Mouse (Mus musculus) heart, embryonic 16.5 days (tissue): Measurements from ENCODE around the gene Foxn1. TPM values are rescaled to one million over a fixed set of nuclear protein-coding genes. Genes with fewer than 3 reads are reported as not detected.

Experiments used
- ATAC-seq: fragments of 200-750 bp; cut with Nextera tagmentation; replicated peaks from 2 replicates; pipeline ENCODE4 v1.8.0; 2017; ENCODE audit warnings: moderate number of reproducible peaks; ENCODE audit not compliant: insufficient read depth, low FRiP score; ENCODE audit errors: extremely low read depth
- H3K27ac ChIP-seq: fragments of 300-500 bp; sonication (generic); 2 replicates; pipeline ENCODE4 v1.5.1; 2014; ENCODE audit warnings: mild to moderate bottlenecking, low read length, control low read depth, moderate library complexity
- H3K27me3 ChIP-seq: fragments of 300-500 bp; sonication (generic); 2 replicates; pipeline ENCODE4 v1.6.1; 2014; ENCODE audit warnings: low read length, mixed read lengths; ENCODE audit not compliant: control insufficient read depth, insufficient read depth
- H3K36me3 ChIP-seq: fragments of 300-500 bp; sonication (generic); 2 replicates; pipeline ENCODE4 v1.6.1; 2014; ENCODE audit not compliant: control insufficient read depth, insufficient read depth
- H3K4me1 ChIP-seq: fragments of 300-500 bp; sonication (generic); 2 replicates; pipeline ENCODE4 v1.6.1; 2014; ENCODE audit warnings: low read length, mixed read lengths; ENCODE audit not compliant: control insufficient read depth, insufficient read depth
- H3K4me2 ChIP-seq: fragments of 300-500 bp; sonication (generic); 2 replicates; pipeline ENCODE4 v1.6.1; 2014; ENCODE audit warnings: low read depth, mild to moderate bottlenecking, control low read depth, low read length
- H3K4me3 ChIP-seq: fragments of 300-500 bp; sonication (generic); 2 replicates; pipeline ENCODE4 v1.5.1; 2014; ENCODE audit warnings: mild to moderate bottlenecking, control low read depth, low read length
- H3K9ac ChIP-seq: fragments of 300-500 bp; sonication (generic); 2 replicates; pipeline ENCODE4 v1.6.1; 2014; ENCODE audit warnings: low read length, control low read depth
- H3K9me3 ChIP-seq: fragments of 300-500 bp; sonication (generic); replicated peaks from 2 replicates; pipeline ENCODE4 v1.6.1; 2016; ENCODE audit warnings: low read length; ENCODE audit not compliant: control insufficient read depth
- WGBS: fragments of 180-500 bp; shearing (Covaris S2); extraction: QIAGEN DNeasy Blood & Tissue Kit; methylation state at CpG from one replicate; pipeline ENCODE4 v1.1.7; 2014; 5-methylcytosine and 5-hydroxymethylcytosine counted together
- polyA plus RNA-seq: library from polyadenylated mRNA; unstranded; fragments of >200 nt; fragmentation: Nextera tagmentation; extraction: Ambion mirVana; gene quantifications from 2 replicates; pipeline ENCODE4 v1.2.1, GENCODE M21; 2015

Foxn1 gene
- polyA plus RNA-seq, 1 experiment from 2014 or later = 7.9 TPM

GRCm38 (mm10) chr11:78408256-78409240 lies 22.2 kb upstream of the Foxn1 start:
- Histone ChIP-seq H3K9me3 (no peaks in the 10 kb centered on the region), H3K27ac (no peak overlapping the region), H3K4me3 (no peak overlapping the region), H3K27me3 (no peaks in the 10 kb centered on the region), H3K4me2 (no peak overlapping the region), H3K9ac (no peak overlapping the region), H3K4me1 (no peaks in the 10 kb centered on the region), H3K36me3 (no peaks in the 10 kb centered on the region)
- no peak for ATAC-seq
- WGBS = 70% methylated on average over 9 of the region's 9 CpGs

GRCm38 (mm10) chr11:78402062-78402461 lies 15.7 kb upstream of the Foxn1 start:
- H3K27ac ChIP-seq = no peak overlapping the region
- no peak overlapping the region for H3K4me2 ChIP-seq
- no peak overlapping the region for H3K4me3 ChIP-seq
- peaks cover 4% of the 10 kb centered on the region; the same call in 1 of the 2 replicates for H3K27me3 ChIP-seq
- 50% methylated on average over 6 of the region's 6 CpGs for WGBS
- H3K9ac ChIP-seq = no peak overlapping the region
- ATAC-seq = no peak
- H3K4me1 ChIP-seq = no peaks in the 10 kb centered on the region
- no peaks in the 10 kb centered on the region for H3K36me3 ChIP-seq
- no peaks in the 10 kb centered on the region for H3K9me3 ChIP-seq

GRCm38 (mm10) chr11:78401469-78401868 lies 15.1 kb upstream of the Foxn1 start:
- Histone ChIP-seq H3K36me3 (no peaks in the 10 kb centered on the region), H3K4me3 (no peak overlapping the region), H3K9ac (no peak overlapping the region), H3K4me1 (no peaks in the 10 kb centered on the region), H3K9me3 (no peaks in the 10 kb centered on the region), H3K27ac (no peak overlapping the region), H3K4me2 (no peak overlapping the region), H3K27me3 (peaks cover 8% of the 10 kb centered on the region; the same call in 1 of the 2 replicates)
- ATAC-seq = no peak
- WGBS = 59% methylated on average over 3 of the region's 3 CpGs

GRCm38 (mm10) chr11:78400936-78401335 lies 14.6 kb upstream of the Foxn1 start:
- 56% methylated on average over 3 of the region's 3 CpGs for WGBS
- ATAC-seq = no peak
- Histone ChIP-seq H3K36me3 (no peaks in the 10 kb centered on the region), H3K27me3 (peaks cover 8% of the 10 kb centered on the region; the same call in 1 of the 2 replicates), H3K27ac (no peak overlapping the region), H3K9ac (no peak overlapping the region), H3K4me3 (no peak overlapping the region), H3K9me3 (no peaks in the 10 kb centered on the region), H3K4me1 (no peaks in the 10 kb centered on the region), H3K4me2 (no peak overlapping the region)

GRCm38 (mm10) chr11:78399680-78400079 lies 13.3 kb upstream of the Foxn1 start:
- no peaks in the 10 kb centered on the region for H3K9me3 ChIP-seq
- no peaks in the 10 kb centered on the region for H3K4me1 ChIP-seq
- no peak overlapping the region for H3K4me3 ChIP-seq
- H3K36me3 ChIP-seq = no peaks in the 10 kb centered on the region
- no peak overlapping the region for H3K4me2 ChIP-seq
- no peak overlapping the region for H3K9ac ChIP-seq
- ATAC-seq = no peak
- peaks cover 8% of the 10 kb centered on the region; the same call in 1 of the 2 replicates for H3K27me3 ChIP-seq
- 16% methylated on average over 8 of the region's 8 CpGs for WGBS
- H3K27ac ChIP-seq = no peak overlapping the region

- no peaks in the 10 kb centered on the region for H3K4me1 ChIP-seq
- H3K9ac ChIP-seq = no peak overlapping the region
- H3K4me3 ChIP-seq = no peak overlapping the region
- no peaks in the 10 kb centered on the region for H3K36me3 ChIP-seq
- WGBS = 71% methylated on average over 6 of the region's 6 CpGs
- no peak for ATAC-seq
- peaks cover 8% of the 10 kb centered on the region; the same call in 1 of the 2 replicates for H3K27me3 ChIP-seq
- H3K9me3 ChIP-seq = no peaks in the 10 kb centered on the region
- no peak overlapping the region for H3K4me2 ChIP-seq
- H3K27ac ChIP-seq = no peak overlapping the region
Measured at GRCm38 (mm10) chr11:78398212-78398611, 11.9 kb upstream of the Foxn1 start.

GRCm38 (mm10) chr11:78397397-78397796 lies 11.0 kb upstream of the Foxn1 start:
- H3K9me3 ChIP-seq = no peaks in the 10 kb centered on the region
- H3K36me3 ChIP-seq = no peaks in the 10 kb centered on the region
- no peak overlapping the region for H3K27ac ChIP-seq
- WGBS = 11% methylated on average over 18 of the region's 18 CpGs
- H3K4me1 ChIP-seq = no peaks in the 10 kb centered on the region
- H3K4me3 ChIP-seq = no peak overlapping the region
- H3K9ac ChIP-seq = no peak overlapping the region
- ATAC-seq = 0 out of 2 replicates have a peak, but pooled peaks have one; percentile 47
- H3K4me2 ChIP-seq = peak overlapping the region; percentile 42
- peaks cover 8% of the 10 kb centered on the region; the same call in 1 of the 2 replicates for H3K27me3 ChIP-seq

GRCm38 (mm10) chr11:78396950-78397349 lies 10.6 kb upstream of the Foxn1 start:
- no peaks in the 10 kb centered on the region for H3K4me1 ChIP-seq
- H3K9ac ChIP-seq = no peak overlapping the region
- no peaks in the 10 kb centered on the region for H3K9me3 ChIP-seq
- no peak overlapping the region for H3K4me3 ChIP-seq
- H3K27ac ChIP-seq = no peak overlapping the region
- WGBS = 49% methylated on average over 11 of the region's 11 CpGs
- H3K4me2 ChIP-seq = peak overlapping the region; percentile 42
- no peaks in the 10 kb centered on the region for H3K36me3 ChIP-seq
- no peak for ATAC-seq
- peaks cover 8% of the 10 kb centered on the region; the same call in 1 of the 2 replicates for H3K27me3 ChIP-seq

GRCm38 (mm10) chr11:78392728-78393127 lies 6.4 kb upstream of the Foxn1 start:
- no peak overlapping the region for H3K4me2 ChIP-seq
- H3K27me3 ChIP-seq = peaks cover 4% of the 10 kb centered on the region; the same call in 1 of the 2 replicates
- H3K36me3 ChIP-seq = no peaks in the 10 kb centered on the region
- H3K4me1 ChIP-seq = no peaks in the 10 kb centered on the region
- H3K4me3 ChIP-seq = no peak overlapping the region
- H3K9me3 ChIP-seq = no peaks in the 10 kb centered on the region
- H3K9ac ChIP-seq = no peak overlapping the region
- 75% methylated on average over 3 of the region's 3 CpGs for WGBS
- no peak overlapping the region for H3K27ac ChIP-seq
- no peak for ATAC-seq
